Mouse (Mus musculus): Measurements from ENCODE around the gene Hist1h2bm. TPM values are rescaled to one million over a fixed set of nuclear protein-coding genes. Genes with fewer than 3 reads are reported as not detected.
"Not testable (repeated sequence)": the region's sequence is repeated elsewhere in the genome, so short reads cannot be mapped to it uniquely, and the experiment has no call there.

Hist1h2bm gene
- total and polyA plus RNA-seq, 3 experiments = 0.27 to 2.8 (median 0.78) TPM

DNA sequence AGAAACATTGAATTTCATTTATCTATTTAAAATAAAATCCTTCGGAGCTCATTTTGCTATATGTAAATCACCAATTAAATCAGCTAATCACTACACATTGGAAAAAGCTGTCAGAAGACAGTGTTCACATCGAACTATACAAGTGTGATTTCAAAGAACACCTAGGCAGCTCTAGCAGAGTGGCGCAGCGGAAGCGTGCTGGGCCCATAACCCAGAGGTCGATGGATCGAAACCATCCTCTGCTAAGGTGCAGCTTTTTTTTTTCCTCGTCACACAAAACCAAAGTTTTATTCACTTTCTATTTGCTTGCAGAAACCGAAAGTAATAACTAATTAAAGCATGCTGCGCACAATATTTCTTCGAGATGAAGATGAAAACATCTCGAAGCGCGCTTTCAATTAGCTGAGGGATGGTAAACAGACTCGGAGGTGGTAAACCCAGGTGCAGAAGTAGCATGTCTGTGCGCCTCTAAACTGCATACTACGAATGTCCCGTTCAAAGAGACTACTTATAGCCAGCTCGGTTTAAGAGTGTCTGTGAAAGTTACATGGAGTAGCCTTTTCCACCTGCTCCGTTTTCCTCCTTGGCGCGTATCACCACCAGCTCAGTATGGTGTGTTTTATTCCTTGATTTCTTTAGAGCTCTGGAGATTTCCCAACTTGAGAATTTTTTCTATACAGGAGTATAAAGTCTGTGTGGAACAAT is 10.9 kb upstream of the Hist1h2bm start:
- Histone ChIP-seq H3K4me1 (ENCODE audit: control insufficient read depth, insufficient read depth, low read length) (no peaks in the 10 kb centered on the region), H3K9ac (ENCODE audit: low read depth, low read length) (peak overlapping the region; percentile 50), H3K27ac (peak overlapping the region; percentile 1; the same call in 1 of the 2 replicates), H3K79me2 (replicated peaks; ENCODE audit: control insufficient read depth, insufficient read depth, low read length) (no peaks in the 10 kb centered on the region), H3K36me3 (ENCODE audit: control insufficient read depth, insufficient read depth, low read length) (no peaks in the 10 kb centered on the region), H3K27me3 (ENCODE audit: control insufficient read depth, insufficient read depth, low read length) (no peaks in the 10 kb centered on the region), H3K4me3 (peak overlapping the region; percentile 74)
- 5% methylated on average over 22 of the region's 22 CpGs for WGBS
- peak; percentile 79 to 84 for DNase-seq
- intact Hi-C loops (cut with DNase I) = loop anchor here (1.0 to 10.0 kb wide), 8 partner anchors 23 to 1984 kb away; partner anchors contain the start of genes Hist1h1t, Hist1h4c and Hist1h4d
- TF ChIP-seq POLR2A (IDR thresholded peaks at IDR 0.05; ENCODE audit: insufficient read depth, low read depth, low read length) (no peak), EP300 (IDR thresholded peaks at IDR 0.05; ENCODE audit: insufficient read depth, low read depth, low read length) (peak; percentile 76; the same call in 1 of the 2 replicates), CTCF (IDR thresholded peaks at IDR 0.05) (no peak)

DNA sequence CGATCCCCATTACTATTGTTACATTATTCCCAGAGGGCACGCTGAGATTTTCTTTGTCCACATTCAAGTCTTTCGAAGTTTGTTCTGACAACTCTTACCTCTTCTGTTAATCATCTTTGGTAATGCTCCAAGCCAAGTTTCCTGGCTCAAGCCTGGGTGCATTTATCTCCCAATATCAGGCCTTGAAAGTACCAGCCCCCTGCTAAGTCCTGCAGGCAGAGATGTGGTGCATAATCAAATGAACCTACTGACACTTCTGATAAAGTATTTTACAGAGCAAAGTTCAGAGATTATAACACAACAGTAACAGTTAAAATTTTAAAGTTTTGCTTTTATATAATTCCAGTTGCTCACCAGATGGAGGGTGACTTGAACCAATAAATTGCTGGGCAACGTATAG is 10.1 kb upstream of the Hist1h2bm start:
- H3K79me2 ChIP-seq (replicated peaks; ENCODE audit: control insufficient read depth, insufficient read depth, low read length) = no peaks in the 10 kb centered on the region
- H3K27ac ChIP-seq = no peak overlapping the region
- TF ChIP-seq CTCF (IDR thresholded peaks at IDR 0.05) (no peak), EP300 (IDR thresholded peaks at IDR 0.05; ENCODE audit: insufficient read depth, low read depth, low read length) (no peak), POLR2A (IDR thresholded peaks at IDR 0.05; ENCODE audit: insufficient read depth, low read depth, low read length) (no peak)
- H3K36me3 ChIP-seq (ENCODE audit: control insufficient read depth, insufficient read depth, low read length) = no peaks in the 10 kb centered on the region
- DNase-seq = no peak
- no peaks in the 10 kb centered on the region for H3K4me1 ChIP-seq (ENCODE audit: control insufficient read depth, insufficient read depth, low read length)
- intact Hi-C loops (cut with DNase I) = loop anchor here (1.0 to 10.0 kb wide), 8 partner anchors 23 to 1983 kb away; partner anchors contain the start of genes Hist1h1t, Hist1h4c and Hist1h4d
- 43% methylated on average over 4 of the region's 4 CpGs for WGBS
- no peaks in the 10 kb centered on the region for H3K27me3 ChIP-seq (ENCODE audit: control insufficient read depth, insufficient read depth, low read length)
- H3K4me3 ChIP-seq = peak overlapping the region; percentile 74; the same call in 1 of the 2 replicates
- no peak overlapping the region for H3K9ac ChIP-seq (ENCODE audit: low read depth, low read length)

DNA sequence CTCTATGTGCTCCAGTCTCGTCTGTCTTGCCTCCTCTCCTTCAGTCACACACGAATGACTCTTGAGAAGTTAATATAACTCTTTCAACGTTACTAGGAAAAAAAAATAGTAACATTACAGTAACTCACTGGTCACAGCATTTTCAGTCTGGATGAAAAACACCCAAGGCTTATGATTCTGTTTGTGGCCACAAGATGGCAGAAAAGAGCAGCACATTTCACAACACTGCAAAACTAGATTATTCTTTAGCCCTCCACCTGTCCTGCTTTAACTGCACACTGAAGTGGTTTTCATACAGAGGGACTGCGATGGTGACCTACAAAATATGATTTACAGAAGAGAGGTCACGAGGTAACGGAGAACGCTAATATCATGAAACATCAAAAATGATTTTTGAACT is 7.1 kb upstream of the Hist1h2bm start:
- Histone ChIP-seq H3K27ac (no peak overlapping the region), H3K4me3 (peak overlapping the region; percentile 8; the same call in 1 of the 2 replicates), H3K36me3 (ENCODE audit: control insufficient read depth, insufficient read depth, low read length) (peaks cover 2% of the 10 kb centered on the region; the same call in 1 of the 2 replicates), H3K9ac (ENCODE audit: low read depth, low read length) (no peak overlapping the region), H3K79me2 (replicated peaks; ENCODE audit: control insufficient read depth, insufficient read depth, low read length) (no peaks in the 10 kb centered on the region), H3K27me3 (ENCODE audit: control insufficient read depth, insufficient read depth, low read length) (no peaks in the 10 kb centered on the region), H3K4me1 (ENCODE audit: control insufficient read depth, insufficient read depth, low read length) (peaks cover 1% of the 10 kb centered on the region)
- WGBS = under 1% methylated on average over 7 of the region's 7 CpGs
- DNase-seq = peak; percentile 55 to 62
- TF ChIP-seq POLR2A (IDR thresholded peaks at IDR 0.05; ENCODE audit: insufficient read depth, low read depth, low read length) = no peak
- peak; percentile 96 for TF ChIP-seq CTCF (IDR thresholded peaks at IDR 0.05)
- no peak for TF ChIP-seq EP300 (IDR thresholded peaks at IDR 0.05; ENCODE audit: insufficient read depth, low read depth, low read length)
- intact Hi-C loops (cut with DNase I) = loop anchor here (1.0 to 10.0 kb wide), 7 partner anchors 20 to 1980 kb away; partner anchors contain the start of genes Hist1h1t, Hist1h4c and Hist1h4d

DNA sequence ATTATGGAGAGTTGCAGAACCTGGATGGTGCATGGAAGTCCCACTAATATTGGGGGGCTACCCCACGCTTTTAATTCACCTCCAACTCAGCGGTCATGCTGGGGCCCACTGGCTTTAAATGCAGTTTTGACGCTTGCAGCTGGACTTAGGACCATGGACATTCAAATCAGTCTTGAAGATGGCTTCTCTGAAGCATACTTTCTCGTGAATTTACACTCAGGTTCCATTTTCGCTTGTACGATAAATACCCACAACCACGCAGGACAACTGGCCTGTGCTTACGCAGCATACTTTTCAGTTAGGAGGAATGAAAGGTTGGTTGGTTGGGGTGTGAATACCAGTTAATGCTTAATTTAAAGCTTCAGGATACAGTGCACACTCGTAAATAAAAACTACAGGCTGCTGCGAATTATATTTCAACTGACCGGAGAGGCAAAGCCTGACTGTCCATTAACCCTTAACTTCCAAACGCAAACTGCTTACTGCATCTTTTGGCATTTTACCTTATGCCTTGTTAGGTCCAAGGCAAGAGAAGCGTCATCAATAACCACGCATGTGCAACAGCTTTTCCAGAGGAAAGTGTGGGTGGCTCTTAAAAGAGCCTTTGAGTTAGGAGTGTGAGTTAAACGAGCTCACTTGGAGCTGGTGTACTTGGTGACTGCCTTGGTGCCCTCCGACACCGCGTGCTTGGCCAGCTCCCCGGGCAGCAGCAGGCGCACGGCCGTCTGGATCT is 6.5 kb upstream of the Hist1h2bm start:
- intact Hi-C loops (cut with DNase I) = loop anchor here (1.0 to 10.0 kb wide), 6 partner anchors 19 to 1980 kb away; partner anchors contain the start of genes Hist1h1t, Hist1h4c and Hist1h4d
- no peak overlapping the region; the same call in 1 of the 2 replicates for H3K27ac ChIP-seq

DNA sequence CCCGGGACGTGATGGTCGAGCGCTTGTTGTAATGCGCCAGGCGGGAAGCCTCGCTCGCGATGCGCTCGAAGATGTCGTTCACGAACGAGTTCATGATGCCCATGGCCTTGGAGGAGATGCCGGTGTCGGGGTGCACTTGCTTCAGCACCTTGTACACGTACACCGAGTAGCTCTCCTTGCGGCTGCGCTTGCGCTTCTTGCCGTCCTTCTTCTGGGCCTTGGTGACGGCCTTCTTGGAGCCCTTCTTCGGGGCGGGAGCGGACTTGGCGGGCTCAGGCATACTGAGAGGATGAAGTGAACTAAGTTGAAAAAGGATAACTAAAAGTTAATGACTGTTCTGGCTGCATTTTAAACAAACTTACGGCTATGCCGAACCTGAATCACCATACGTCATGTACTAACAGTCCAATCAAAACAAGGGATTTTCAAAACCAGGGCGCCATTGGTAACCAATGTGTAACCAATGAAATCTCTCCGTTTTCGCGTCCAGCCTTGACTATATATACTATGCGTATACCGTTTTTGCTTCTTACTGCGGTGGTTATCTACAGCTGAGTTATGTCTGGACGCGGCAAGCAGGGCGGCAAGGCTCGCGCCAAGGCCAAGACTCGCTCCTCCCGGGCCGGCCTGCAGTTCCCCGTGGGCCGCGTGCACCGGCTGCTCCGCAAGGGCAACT is 5.8 kb upstream of the Hist1h2bm start, which contains the start of the genes Hist1h2bl and Hist1h2ai:
Hist1h2bl (minus strand) TSS at position 280 of the 676 bp plus-strand sequence.
Hist1h2ai (plus strand) TSS at position 559 of the 676 bp plus-strand sequence.
- Histone ChIP-seq H3K27ac (peak within 1 kb of the TSS; percentile 65), H3K9ac (ENCODE audit: low read depth, low read length) (peak within 1 kb of the TSS; percentile 69), H3K4me3 (peak within 1 kb of the TSS; percentile 54)
- not testable (repeated sequence) for H3K4me1 ChIP-seq (ENCODE audit: control insufficient read depth, insufficient read depth, low read length); H3K79me2 ChIP-seq (replicated peaks; ENCODE audit: control insufficient read depth, insufficient read depth, low read length); H3K36me3 ChIP-seq (ENCODE audit: control insufficient read depth, insufficient read depth, low read length); H3K27me3 ChIP-seq (ENCODE audit: control insufficient read depth, insufficient read depth, low read length)
- DNase-seq = peak; percentile 71 to 81
- intact Hi-C loops (cut with DNase I) = loop anchor here (1.0 to 10.0 kb wide), 7 partner anchors 18 to 1979 kb away; partner anchors contain the start of genes Hist1h1t, Hist1h4c, Hist1h4d and Hist1h4i
- WGBS = under 1% methylated on average over 36 of the region's 50 CpGs
- TF ChIP-seq POLR2A (IDR thresholded peaks at IDR 0.05; ENCODE audit: insufficient read depth, low read depth, low read length) = peak; percentile 88

More for the DNA sequence above, 6.5 kb upstream of the Hist1h2bm start:
- DNase-seq = no peak
- WGBS = under 1% methylated on average over 22 of the region's 22 CpGs
- H3K79me2 ChIP-seq (replicated peaks; ENCODE audit: control insufficient read depth, insufficient read depth, low read length) = no peaks in the 10 kb centered on the region
- H3K4me3 ChIP-seq = peak overlapping the region; percentile 54
- no peaks in the 10 kb centered on the region for H3K27me3 ChIP-seq (ENCODE audit: control insufficient read depth, insufficient read depth, low read length)
- TF ChIP-seq EP300 (IDR thresholded peaks at IDR 0.05; ENCODE audit: insufficient read depth, low read depth, low read length) (no peak), POLR2A (IDR thresholded peaks at IDR 0.05; ENCODE audit: insufficient read depth, low read depth, low read length) (no peak), CTCF (IDR thresholded peaks at IDR 0.05) (no peak)
- H3K9ac ChIP-seq (ENCODE audit: low read depth, low read length) = no peak overlapping the region; the same call in none of the 2 replicates
- peaks cover 2% of the 10 kb centered on the region; the same call in 1 of the 2 replicates for H3K36me3 ChIP-seq (ENCODE audit: control insufficient read depth, insufficient read depth, low read length)
- H3K4me1 ChIP-seq (ENCODE audit: control insufficient read depth, insufficient read depth, low read length) = peaks cover 1% of the 10 kb centered on the region

DNA sequence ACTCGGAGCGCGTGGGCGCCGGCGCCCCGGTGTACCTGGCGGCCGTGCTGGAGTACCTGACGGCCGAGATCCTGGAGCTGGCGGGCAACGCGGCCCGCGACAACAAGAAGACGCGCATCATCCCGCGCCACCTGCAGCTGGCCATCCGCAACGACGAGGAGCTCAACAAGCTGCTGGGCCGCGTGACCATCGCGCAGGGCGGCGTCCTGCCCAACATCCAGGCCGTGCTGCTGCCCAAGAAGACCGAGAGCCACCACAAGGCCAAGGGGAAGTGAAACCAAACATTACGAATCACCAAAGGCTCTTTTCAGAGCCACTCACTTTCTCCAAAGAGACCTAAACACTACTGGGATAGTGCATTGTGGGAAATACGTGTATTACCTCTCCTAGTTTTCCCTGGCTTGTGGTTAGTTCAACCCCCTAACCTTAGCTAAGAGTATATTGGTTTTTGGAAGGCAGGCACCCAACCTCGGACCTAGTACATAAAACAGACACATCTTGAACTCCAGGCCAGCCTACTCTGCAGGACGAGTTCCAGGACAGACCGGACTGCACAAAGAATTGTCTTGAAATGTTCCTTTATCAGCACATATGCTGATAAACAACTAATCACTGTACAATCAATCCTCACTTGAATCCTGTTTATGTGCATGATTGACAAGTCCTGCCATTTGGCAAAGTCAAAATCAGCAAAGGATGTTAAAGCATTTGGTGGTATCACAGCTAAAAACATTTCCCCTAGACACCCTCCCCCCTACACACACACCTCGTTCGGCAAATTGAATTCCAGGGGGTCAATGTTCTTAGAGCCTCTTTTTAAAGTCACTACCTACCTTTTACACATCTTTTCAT is 5.1 kb upstream of the Hist1h2bm start:
- Histone ChIP-seq H3K4me3 (peak overlapping the region; percentile 54), H3K9ac (ENCODE audit: low read depth, low read length) (peak overlapping the region; percentile 69), H3K27ac (peak overlapping the region; percentile 42)
- not testable (repeated sequence) for H3K27me3 ChIP-seq (ENCODE audit: control insufficient read depth, insufficient read depth, low read length); H3K36me3 ChIP-seq (ENCODE audit: control insufficient read depth, insufficient read depth, low read length); H3K4me1 ChIP-seq (ENCODE audit: control insufficient read depth, insufficient read depth, low read length); H3K79me2 ChIP-seq (replicated peaks; ENCODE audit: control insufficient read depth, insufficient read depth, low read length)
- WGBS = 2% methylated on average over 15 of the region's 38 CpGs
- intact Hi-C loops (cut with DNase I) = loop anchor here (2.0 to 10.0 kb wide), 5 partner anchors 198 to 1978 kb away; partner anchors contain the start of genes Hist1h1t, Hist1h4c, Hist1h4d and Hist1h4i
- peak in 1 of 2 experiments; percentile 30 for DNase-seq
